Mouse (Mus musculus) testis, adult 2 months (tissue): ENCODE measurements around the gene Bmper. TPM values are rescaled to one million over a fixed set of nuclear protein-coding genes. Genes with fewer than 3 reads are reported as not detected.

Experiments used
- H3K27ac ChIP-seq: fragments of 200-500 bp; 2 replicates; pipeline ENCODE4 v1.5.1; 2012; ENCODE audit warnings: low read depth, low read length; ENCODE audit not compliant: control insufficient read depth, insufficient read depth
- H3K27me3 ChIP-seq: fragments of 200-500 bp; 2 replicates; pipeline ENCODE4 v1.6.1; 2012; ENCODE audit warnings: mild to moderate bottlenecking, low read length, moderate library complexity; ENCODE audit not compliant: control insufficient read depth, insufficient read depth
- H3K36me3 ChIP-seq: fragments of 200-500 bp; 2 replicates; pipeline ENCODE4 v1.6.1; 2012; ENCODE audit warnings: mild to moderate bottlenecking, low read length; ENCODE audit not compliant: control insufficient read depth, insufficient read depth
- H3K4me1 ChIP-seq: fragments of 200-500 bp; 2 replicates; pipeline ENCODE4 v1.6.1; 2012; ENCODE audit warnings: low read length; ENCODE audit not compliant: control insufficient read depth, insufficient read depth
- H3K4me3 ChIP-seq: fragments of 200-500 bp; 2 replicates; pipeline ENCODE4 v1.5.1; 2012; ENCODE audit warnings: low read depth, mild to moderate bottlenecking, low read length, moderate library complexity, mixed read lengths; ENCODE audit not compliant: control insufficient read depth
- CTCF ChIP-seq: fragments of 200-500 bp; IDR thresholded peaks from 2 replicates; pipeline ENCODE4 v1.5.1; 2012; ENCODE audit warnings: low read depth, mild to moderate bottlenecking, inconsistent platforms, low read length, moderate library complexity; ENCODE audit not compliant: control insufficient read depth, insufficient read depth, insufficient replicate concordance
- POLR2A ChIP-seq: fragments of 200-500 bp; IDR thresholded peaks from 2 replicates; pipeline ENCODE4 v1.6.1; 2012; ENCODE audit warnings: low read depth, mild to moderate bottlenecking, inconsistent platforms, low read length, moderate library complexity; ENCODE audit not compliant: control insufficient read depth
- polyA plus RNA-seq: library from polyadenylated mRNA; depleted of rRNA; stranded (reverse); fragments of >200 nt; gene quantifications from 2 replicates; pipeline ENCODE4 v1.2.3, GENCODE M21; 2012

Gene Bmper
- polyA plus RNA-seq, 1 experiment: 0.30 TPM

- no peaks in the 10 kb centered on the region for H3K27me3 ChIP-seq
- H3K4me1 ChIP-seq: no peaks in the 10 kb centered on the region
- TF ChIP-seq POLR2A: no peak
- TF ChIP-seq CTCF: no peak
- no peak overlapping the region for H3K4me3 ChIP-seq
- H3K27ac ChIP-seq: no peak overlapping the region
- H3K36me3 ChIP-seq: no peaks in the 10 kb centered on the region
Observed at GRCm38 (mm10) chr9:23300376-23300775, 77.5 kb downstream of the Bmper start.

- Histone ChIP-seq H3K27ac (no peak overlapping the region), H3K36me3 (no peaks in the 10 kb centered on the region), H3K27me3 (no peaks in the 10 kb centered on the region), H3K4me3 (no peak overlapping the region), H3K4me1 (0 out of 2 replicates have a peak, but pooled peaks cover 2% of the 10 kb centered on the region)
- TF ChIP-seq CTCF: no peak
- no peak for TF ChIP-seq POLR2A
Observed at GRCm38 (mm10) chr9:23305681-23306080, 82.8 kb downstream of the Bmper start.

- H3K4me3 ChIP-seq: no peak overlapping the region
- TF ChIP-seq CTCF: no peak
- no peak for TF ChIP-seq POLR2A
- H3K27ac ChIP-seq: no peak overlapping the region
- H3K4me1 ChIP-seq: 0 out of 2 replicates have a peak, but pooled peaks cover 2% of the 10 kb centered on the region
- no peaks in the 10 kb centered on the region for H3K27me3 ChIP-seq
- H3K36me3 ChIP-seq: no peaks in the 10 kb centered on the region
Observed at GRCm38 (mm10) chr9:23306226-23306625, 83.3 kb downstream of the Bmper start.

- no peak overlapping the region for H3K27ac ChIP-seq
- no peak for TF ChIP-seq CTCF
- no peak for TF ChIP-seq POLR2A
- 0 out of 2 replicates have a peak, but pooled peaks cover 2% of the 10 kb centered on the region for H3K4me1 ChIP-seq
- H3K36me3 ChIP-seq: no peaks in the 10 kb centered on the region
- no peak overlapping the region for H3K4me3 ChIP-seq
- no peaks in the 10 kb centered on the region for H3K27me3 ChIP-seq
Observed at GRCm38 (mm10) chr9:23307835-23308234, 85.0 kb downstream of the Bmper start.

GRCm38 (mm10) chr9:23310953-23311352 lies 88.1 kb downstream of the Bmper start:
- no peak for TF ChIP-seq POLR2A
- TF ChIP-seq CTCF: no peak
- Histone ChIP-seq H3K36me3 (no peaks in the 10 kb centered on the region), H3K27me3 (no peaks in the 10 kb centered on the region), H3K27ac (no peak overlapping the region), H3K4me3 (no peak overlapping the region), H3K4me1 (0 out of 2 replicates have a peak, but pooled peaks cover 2% of the 10 kb centered on the region)

- no peak overlapping the region for H3K27ac ChIP-seq
- no peak for TF ChIP-seq CTCF
- TF ChIP-seq POLR2A: no peak
- H3K27me3 ChIP-seq: no peaks in the 10 kb centered on the region
- H3K4me1 ChIP-seq: no peaks in the 10 kb centered on the region
- no peaks in the 10 kb centered on the region for H3K36me3 ChIP-seq
- H3K4me3 ChIP-seq: no peak overlapping the region
Observed at GRCm38 (mm10) chr9:23311956-23312355, 89.1 kb downstream of the Bmper start.

GRCm38 (mm10) chr9:23312877-23313276 lies 90.0 kb downstream of the Bmper start:
- TF ChIP-seq POLR2A (no peak), CTCF (no peak)
- no peak overlapping the region for H3K4me3 ChIP-seq
- no peaks in the 10 kb centered on the region for H3K36me3 ChIP-seq
- H3K27ac ChIP-seq: no peak overlapping the region
- no peaks in the 10 kb centered on the region for H3K27me3 ChIP-seq
- no peaks in the 10 kb centered on the region for H3K4me1 ChIP-seq

- TF ChIP-seq CTCF (no peak), POLR2A (no peak)
- no peak overlapping the region for H3K4me3 ChIP-seq
- H3K4me1 ChIP-seq: no peaks in the 10 kb centered on the region
Observed at GRCm38 (mm10) chr9:23315631-23316330, 92.9 kb downstream of the Bmper start.

More at GRCm38 (mm10) chr9:23315631-23316330, 92.9 kb downstream of the Bmper start:
- no peak overlapping the region for H3K27ac ChIP-seq
- no peaks in the 10 kb centered on the region for H3K27me3 ChIP-seq
- H3K36me3 ChIP-seq: no peaks in the 10 kb centered on the region
